Mouse (Mus musculus) gastrocnemius, postnatal 14 days (tissue): ENCODE results near the gene Stbd1. TPM values are rescaled to one million over a fixed set of nuclear protein-coding genes. Genes with fewer than 3 reads are reported as not detected.

Source experiments
- DNase-seq: peaks from one replicate; pipeline ENCODE4 v3.0.0; 2021; ENCODE audit warnings: mixed read lengths
- intact Hi-C: fragments of 180-260 bp; cut with DNase I; formaldehyde crosslinking; loops from one replicate; pipeline ENCODE4 v1.15.1; 2025; ENCODE audit warnings: low total_unique reads
- long read RNA-seq, 2 experiments: library from polyadenylated mRNA; stranded (forward); transcript quantifications; one replicate each; pipeline ENCODE4 v2.0.0; 2021
- total RNA-seq, 2 experiments: library from RNA; stranded (reverse); gene quantifications; 2 replicates each; pipeline ENCODE4 v1.2.3; 2021

The Stbd1 gene
- 100 to 1,000 TPM in 1 of 2 experiments, 10 to 100 TPM in 1; 84.1 to 108 TPM for total RNA-seq
- long read RNA-seq, experiment 1, transcript Stbd1-201 (2 exons, 1,985 nt), result major isoform, 112 of 147 reads
- long read RNA-seq, experiment 1, partial matches to known transcripts, result 33 of 147 reads
- long read RNA-seq, experiment 1, other reads (novel, unspliced or antisense), result 1 of 147 reads
- long read RNA-seq, experiment 2, transcript Stbd1-201 (2 exons, 1,985 nt), result major isoform, 110 of 144 reads
- long read RNA-seq, experiment 2, partial matches to known transcripts, result 0 of 144 reads
- long read RNA-seq, experiment 2, other reads (novel, unspliced or antisense), result 33 of 144 reads

- intact Hi-C loops, result no loop called here
- peak; percentile 78 for DNase-seq
Observed at GRCm38 (mm10) chr5:92602691-92603690, at the start of gene Stbd1. Gene Stbd1 (plus strand): TSS chr5:92603041.

DNA sequence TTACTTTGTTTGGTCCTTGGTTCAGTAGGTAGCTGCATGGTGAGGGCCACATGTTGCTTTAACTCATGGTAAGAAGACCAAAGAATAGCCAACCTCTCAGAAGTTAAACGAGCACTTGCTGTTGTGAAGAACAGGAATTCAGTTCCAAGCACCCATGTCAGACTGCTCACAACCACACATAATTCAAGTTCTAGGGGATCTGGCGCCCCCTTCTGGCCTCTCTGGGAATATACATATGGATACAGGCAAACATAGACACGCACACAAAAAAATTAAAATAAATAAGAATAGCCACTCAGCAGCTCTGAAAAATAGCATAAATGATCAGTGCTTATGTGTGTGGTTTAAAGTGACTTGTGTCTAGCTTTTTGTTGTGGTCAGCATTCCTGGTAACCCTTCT lies 48.9 kb upstream of the Stbd1 start:
- intact Hi-C loops, result no loop called here
- no peak for DNase-seq

- intact Hi-C loops, result no loop called here
- DNase-seq, result no peak
Observed at GRCm38 (mm10) chr5:92554443-92554842, 48.4 kb upstream of the Stbd1 start.

GRCm38 (mm10) chr5:92554891-92555511 lies 47.8 kb upstream of the Stbd1 start, which contains the start of gene Fam47e:
Gene Fam47e (plus strand): TSS chr5:92555069.
- intact Hi-C loops, result no loop called here
- no peak for DNase-seq

DNA sequence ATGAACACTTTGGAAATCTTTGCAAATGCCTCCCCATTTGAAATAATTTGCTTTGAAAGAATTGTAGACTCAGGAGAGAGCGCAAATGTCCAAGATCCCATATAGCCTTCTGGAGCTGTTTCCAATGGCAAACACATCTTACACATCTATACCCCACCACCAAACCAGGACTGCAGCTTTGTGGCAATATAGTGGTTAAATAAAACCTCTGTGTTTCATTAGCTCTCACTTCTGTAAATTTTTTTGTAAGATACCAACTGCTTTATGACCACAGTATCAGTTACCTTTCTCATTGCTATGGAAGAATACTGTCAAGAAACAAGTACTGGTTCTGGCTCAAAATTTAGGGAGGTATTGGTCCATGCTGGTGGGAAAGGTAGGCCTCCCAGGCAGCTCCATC lies 46.9 kb upstream of the Stbd1 start:
- DNase-seq, result no peak
- intact Hi-C loops, result no loop called here

DNA sequence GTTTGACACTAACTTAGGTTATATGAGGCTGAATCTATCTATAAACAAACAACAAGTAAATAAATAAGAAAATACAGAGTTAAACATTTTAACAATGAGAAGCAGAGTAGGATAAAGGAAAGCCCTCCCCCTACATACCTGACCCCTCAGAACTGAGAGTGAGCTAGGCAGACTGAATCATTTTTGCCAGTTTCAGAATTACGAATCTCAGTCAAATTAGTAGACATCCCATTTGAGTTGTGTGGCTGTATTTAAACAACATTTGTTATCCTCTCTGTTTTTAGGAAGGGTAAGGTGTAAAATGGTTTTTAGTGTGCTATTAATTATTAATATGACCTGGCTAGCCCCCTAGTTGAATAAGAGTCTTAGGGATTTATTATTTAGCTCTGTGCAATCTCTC lies 45.3 kb upstream of the Stbd1 start:
- intact Hi-C loops, result no loop called here
- no peak for DNase-seq

DNA sequence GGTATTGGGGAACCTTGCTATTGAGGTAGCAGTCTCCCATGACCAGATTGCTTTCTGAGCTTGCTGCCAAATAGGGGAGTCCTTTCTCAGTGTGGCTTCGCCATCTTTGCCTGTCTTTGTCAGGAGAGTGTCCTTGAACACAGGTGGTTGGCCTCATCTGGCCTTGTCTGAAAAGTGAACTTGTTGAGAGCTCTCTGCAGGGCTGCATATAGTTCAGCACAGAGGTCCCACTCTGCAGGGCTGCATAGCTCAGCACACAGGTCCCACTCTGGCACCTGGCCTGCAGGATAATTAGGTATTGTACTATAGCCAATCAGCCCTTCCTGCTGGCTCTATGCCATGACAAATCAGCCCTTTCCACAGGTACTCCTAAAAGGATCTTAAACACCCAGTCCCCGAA lies 42.6 kb upstream of the Stbd1 start:
- intact Hi-C loops, result no loop called here
- no peak for DNase-seq

DNA sequence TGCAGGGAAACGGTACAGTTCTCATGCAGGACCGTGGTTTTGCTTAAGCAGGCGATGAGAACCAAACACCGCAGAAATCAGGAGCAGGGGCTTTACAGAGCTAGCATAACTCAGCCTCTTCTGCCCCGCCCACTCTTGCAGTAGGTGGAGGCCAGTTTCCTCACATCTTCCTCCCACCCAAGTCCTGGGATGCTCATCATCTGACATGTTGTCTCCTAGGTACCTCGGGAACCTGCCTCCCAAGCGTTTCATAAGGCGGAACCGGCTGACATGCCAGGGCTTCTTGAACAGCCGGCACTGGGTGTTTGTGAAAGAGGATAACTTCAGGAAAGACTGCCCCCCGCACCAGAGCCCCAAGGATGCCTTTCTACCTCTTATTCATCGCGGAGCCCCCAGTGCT lies 40.8 kb upstream of the Stbd1 start:
- intact Hi-C loops, result no loop called here
- DNase-seq, result no peak

DNA sequence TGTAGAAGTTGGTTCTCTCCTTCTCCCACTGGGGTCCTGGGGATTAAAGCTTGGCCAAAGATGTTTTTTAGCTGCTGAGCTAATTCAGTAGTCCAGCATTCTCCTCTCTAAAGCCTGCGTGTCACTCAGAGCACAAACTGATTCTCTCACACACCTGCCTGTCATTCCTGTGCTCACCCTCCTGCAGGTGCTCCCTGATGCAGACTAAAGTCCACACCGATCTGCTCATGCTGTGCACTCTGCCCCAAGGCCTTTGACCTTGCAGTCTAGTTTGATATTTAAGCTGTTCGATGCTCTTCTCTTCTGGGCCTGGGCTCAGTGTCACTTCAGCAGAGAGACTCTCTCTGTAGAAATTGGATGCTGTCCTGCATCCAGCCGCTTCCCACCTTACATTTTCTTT lies 31.6 kb upstream of the Stbd1 start:
- intact Hi-C loops, result no loop called here
- DNase-seq, result no peak

GRCm38 (mm10) chr5:92579559-92579958 lies 23.3 kb upstream of the Stbd1 start:
- DNase-seq, result no peak
- intact Hi-C loops, result no loop called here

- intact Hi-C loops, result no loop called here
- DNase-seq, result no peak
Observed at GRCm38 (mm10) chr5:92585932-92586331, 16.9 kb upstream of the Stbd1 start.

- peak; percentile 16 for DNase-seq
- intact Hi-C loops, result no loop called here
Observed at GRCm38 (mm10) chr5:92595026-92595425, 7.8 kb upstream of the Stbd1 start.

GRCm38 (mm10) chr5:92596865-92597264 lies 6.0 kb upstream of the Stbd1 start:
- intact Hi-C loops, result no loop called here
- no peak for DNase-seq

GRCm38 (mm10) chr5:92599030-92599429 lies 3.8 kb upstream of the Stbd1 start:
- intact Hi-C loops, result no loop called here
- DNase-seq, result peak; percentile 79

- DNase-seq, result peak; percentile 30
- intact Hi-C loops, result no loop called here
Observed at GRCm38 (mm10) chr5:92604452-92605247, 1.8 kb downstream of the Stbd1 start.

DNA sequence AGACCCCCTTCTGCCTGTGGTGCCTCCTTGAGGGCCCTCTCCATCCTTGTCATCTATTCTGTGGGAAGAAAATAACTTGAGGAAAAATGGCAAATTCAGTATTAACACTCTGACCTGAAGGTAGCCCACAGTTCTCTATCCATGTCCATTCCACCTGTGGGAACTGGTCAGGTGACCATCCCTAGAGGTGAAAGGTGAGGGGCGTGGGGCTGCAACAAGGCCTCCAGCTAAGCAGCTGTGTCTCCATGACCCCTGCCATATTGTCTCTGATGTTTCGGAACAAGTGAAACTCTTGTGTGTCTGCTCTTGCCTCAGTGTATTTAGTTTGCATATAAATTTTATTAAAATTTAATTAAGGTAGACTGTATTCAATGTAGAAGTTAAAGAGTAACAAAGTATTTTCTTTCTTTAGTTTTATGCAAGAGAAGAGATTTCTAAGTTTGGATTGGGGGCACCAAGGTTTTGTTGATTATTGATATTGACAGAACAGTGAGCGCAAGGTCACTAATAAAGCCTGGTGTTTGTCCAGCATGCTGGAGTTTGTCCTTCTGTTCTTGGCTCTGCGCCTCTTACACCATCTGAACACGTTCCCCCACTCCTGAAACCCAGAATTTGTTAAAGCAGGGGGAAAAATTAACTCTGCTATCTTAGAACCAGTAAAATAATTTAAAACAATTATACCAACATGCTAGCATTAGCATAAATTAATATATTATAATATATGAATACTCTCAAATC lies 4.8 kb downstream of the Stbd1 start:
- no peak for DNase-seq
- intact Hi-C loops, result no loop called here

DNA sequence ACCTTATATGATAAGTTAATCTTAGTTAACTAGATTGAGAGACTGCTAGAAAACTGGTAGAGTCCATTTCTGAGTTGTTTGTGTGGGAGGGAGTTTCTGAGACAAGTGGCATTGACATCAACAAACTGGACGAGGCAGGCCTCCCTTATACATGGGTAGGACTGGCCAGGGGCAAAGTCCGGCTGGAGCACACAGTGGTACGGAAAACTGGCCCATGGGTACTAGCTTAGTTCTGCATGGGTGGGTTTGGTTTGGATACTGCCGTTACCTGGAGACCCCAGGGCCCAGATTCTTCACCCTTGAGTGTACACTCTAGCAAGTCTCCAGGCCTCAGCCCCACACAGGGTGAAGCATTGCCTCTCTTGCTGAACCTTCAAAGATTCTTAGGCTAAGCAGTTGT lies 9.9 kb downstream of the Stbd1 start:
- DNase-seq, result no peak
- intact Hi-C loops, result no loop called here

- intact Hi-C loops, result no loop called here
- DNase-seq, result no peak
Observed at GRCm38 (mm10) chr5:92621883-92622282, 19.0 kb downstream of the Stbd1 start.

DNA sequence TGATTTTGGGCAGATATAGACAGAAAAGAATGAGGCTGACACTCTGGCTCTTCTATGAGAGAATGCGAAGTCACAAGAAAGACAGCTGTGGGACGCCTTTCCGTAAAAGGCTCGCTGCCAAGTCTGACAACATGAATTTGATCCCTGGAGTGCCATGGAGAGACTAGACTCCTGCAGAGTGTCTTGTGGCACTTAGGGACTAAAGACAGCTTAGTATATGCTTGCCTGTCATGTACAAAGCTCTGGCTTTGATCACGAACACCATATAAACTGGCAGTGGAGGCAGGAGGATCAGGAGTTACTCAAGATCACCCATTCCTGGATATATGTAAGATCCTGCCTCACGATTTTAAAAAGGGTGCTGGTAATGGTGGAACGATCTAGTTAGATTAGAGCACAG lies 25.1 kb downstream of the Stbd1 start:
- intact Hi-C loops, result no loop called here
- DNase-seq, result peak; percentile 29
